Mouse (Mus musculus): ENCODE measurements at regions not wholly inside any gene's neighbourhood (a gene's known extent, or its start where the extent isn't known, plus 50 kb on each side); places are given as distances from the start of the nearest gene placed in this dataset.
"Not testable (repeated sequence)": the region's sequence is repeated elsewhere in the genome, so short reads cannot be mapped to it uniquely, and the experiment has no call there.

DNA sequence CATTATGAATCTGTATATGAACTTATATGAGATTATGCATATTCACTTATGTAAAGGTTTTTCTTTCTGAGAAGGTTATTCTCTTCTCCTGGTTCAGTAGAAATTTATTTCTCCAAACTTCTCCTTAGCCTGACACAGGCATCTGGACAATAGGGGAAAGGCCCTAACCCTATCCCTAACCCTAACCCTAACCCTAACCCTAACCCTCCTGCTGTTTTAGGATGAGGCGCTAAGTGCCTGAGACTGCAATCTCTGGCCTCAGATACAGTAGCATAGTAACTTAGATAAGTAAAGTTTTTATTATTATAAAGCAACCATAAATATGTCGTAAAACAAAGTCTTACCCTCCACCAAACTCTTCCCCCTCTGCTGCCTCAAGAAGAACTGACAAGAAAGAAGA, 463.5 kb upstream of the Olfr161 start:
- TF ChIP-seq CTCF (IDR thresholded peaks at IDR 0.05; ENCODE audit: control insufficient read depth, insufficient read depth, insufficient read length); MYOG (IDR thresholded peaks at IDR 0.05; ENCODE audit: control insufficient read depth, extremely low read depth, insufficient read length): not testable (repeated sequence)
